Mouse (Mus musculus) heart, embryonic 12.5 days (tissue): ENCODE results near the gene Gm17606. TPM values are rescaled to one million over a fixed set of nuclear protein-coding genes. Genes with fewer than 3 reads are reported as not detected.

ENCODE experiments used
- ATAC-seq: fragments of 200-750 bp; cut with Nextera tagmentation; 2 replicates; pipeline ENCODE4 v1.8.0; 2017; ENCODE audit warnings: moderate TSS enrichment, moderate library complexity; ENCODE audit not compliant: insufficient number of reproducible peaks, low FRiP score
- H3K27ac ChIP-seq: fragments of 300-500 bp; sonication (generic); 2 replicates; pipeline ENCODE4 v1.5.1; 2016; ENCODE audit warnings: mild to moderate bottlenecking, moderate library complexity; ENCODE audit not compliant: poor library complexity, severe bottlenecking
- H3K27me3 ChIP-seq: fragments of 300-500 bp; sonication (generic); replicated peaks from 2 replicates; pipeline ENCODE4 v1.6.1; 2016; ENCODE audit warnings: mild to moderate bottlenecking, moderate library complexity
- H3K36me3 ChIP-seq: fragments of 300-500 bp; sonication (generic); 2 replicates; pipeline ENCODE4 v1.6.1; 2016; ENCODE audit warnings: mild to moderate bottlenecking, moderate library complexity
- H3K4me1 ChIP-seq: fragments of 300-500 bp; sonication (generic); replicated peaks from 2 replicates; pipeline ENCODE4 v1.6.1; 2016; ENCODE audit warnings: mild to moderate bottlenecking
- H3K4me2 ChIP-seq: fragments of 300-500 bp; sonication (generic); 2 replicates; pipeline ENCODE4 v1.6.1; 2016; ENCODE audit warnings: mild to moderate bottlenecking, moderate library complexity
- H3K4me3 ChIP-seq: fragments of 300-500 bp; sonication (generic); 2 replicates; pipeline ENCODE4 v1.5.1; 2016; ENCODE audit warnings: mild to moderate bottlenecking
- H3K9ac ChIP-seq: fragments of 300-500 bp; sonication (generic); 2 replicates; pipeline ENCODE4 v1.6.1; 2016; ENCODE audit warnings: mild to moderate bottlenecking, moderate library complexity
- H3K9me3 ChIP-seq: fragments of 300-500 bp; sonication (generic); replicated peaks from 2 replicates; pipeline ENCODE4 v1.6.1; 2016; ENCODE audit warnings: mild to moderate bottlenecking, moderate library complexity
- WGBS: fragments of 180-500 bp; shearing (Covaris S2); methylation state at CpG from one replicate; pipeline ENCODE4 v1.1.7; 2016; 5-methylcytosine and 5-hydroxymethylcytosine counted together
- polyA plus RNA-seq: library from polyadenylated mRNA; unstranded; fragments of >200 nt; fragmentation: Nextera tagmentation; extraction: Ambion mirVana; gene quantifications from 2 replicates; pipeline ENCODE4 v1.2.1, GENCODE M21; 2016

The Gm17606 gene
- polyA plus RNA-seq = not detected in 2 replicates

- Histone ChIP-seq H3K9me3 (no peaks in the 10 kb centered on the region), H3K4me2 (peak within 1 kb of the TSS; percentile 95), H3K9ac (peak within 1 kb of the TSS; percentile 84), H3K27me3 (no peaks in the 10 kb centered on the region), H3K4me3 (peak within 1 kb of the TSS; percentile 68), H3K4me1 (peaks cover 10% of the 10 kb centered on the region), H3K36me3 (peaks cover 64% of the 10 kb centered on the region), H3K27ac (peak within 1 kb of the TSS; percentile 40)
- ATAC-seq = peak; percentile 1; the same call in 1 of the 2 replicates
- 1% methylated on average over 28 of the region's 28 CpGs for WGBS
Observed at GRCm38 (mm10) chr14:54640946-54641304, at the start of gene Gm17606. Gene Gm17606 (plus strand): TSS chr14:54640952.

- no peak overlapping the region for H3K4me2 ChIP-seq
- H3K36me3 ChIP-seq = peaks cover 23% of the 10 kb centered on the region
- H3K9me3 ChIP-seq = 0 out of 2 replicates have a peak, but pooled peaks cover 3% of the 10 kb centered on the region
- ATAC-seq = no peak
- no peak overlapping the region for H3K4me3 ChIP-seq
- no peak overlapping the region for H3K27ac ChIP-seq
- WGBS = 92% methylated on average over 16 of the region's 16 CpGs
- no peak overlapping the region for H3K9ac ChIP-seq
- H3K4me1 ChIP-seq = peaks cover 42% of the 10 kb centered on the region
- no peaks in the 10 kb centered on the region for H3K27me3 ChIP-seq
Observed at GRCm38 (mm10) chr14:54591056-54591455, 49.7 kb upstream of the Gm17606 start.

GRCm38 (mm10) chr14:54592319-54592934 is 48.3 kb upstream of the Gm17606 start:
- 0 out of 2 replicates have a peak, but pooled peaks cover 3% of the 10 kb centered on the region for H3K9me3 ChIP-seq
- peak overlapping the region; percentile 4; the same call in 1 of the 2 replicates for H3K4me2 ChIP-seq
- 0 out of 2 replicates have a peak overlapping the region, but pooled peaks have one; percentile 6 for H3K9ac ChIP-seq
- no peak overlapping the region for H3K4me3 ChIP-seq
- peaks cover 19% of the 10 kb centered on the region; the same call in 1 of the 2 replicates for H3K36me3 ChIP-seq
- H3K27me3 ChIP-seq = no peaks in the 10 kb centered on the region
- WGBS = 32% methylated on average over 10 of the region's 10 CpGs
- ATAC-seq = peak; percentile 77
- peak overlapping the region; percentile 82 for H3K27ac ChIP-seq
- peaks cover 46% of the 10 kb centered on the region for H3K4me1 ChIP-seq

GRCm38 (mm10) chr14:54594055-54594454 is 46.7 kb upstream of the Gm17606 start:
- no peak for ATAC-seq
- H3K27ac ChIP-seq = no peak overlapping the region
- no peak overlapping the region for H3K9ac ChIP-seq
- 92% methylated on average over 3 of the region's 3 CpGs for WGBS
- H3K4me1 ChIP-seq = peaks cover 39% of the 10 kb centered on the region
- no peaks in the 10 kb centered on the region for H3K27me3 ChIP-seq
- no peak overlapping the region for H3K4me3 ChIP-seq
- peaks cover 24% of the 10 kb centered on the region for H3K36me3 ChIP-seq
- no peak overlapping the region; the same call in 1 of the 2 replicates for H3K4me2 ChIP-seq
- H3K9me3 ChIP-seq = 0 out of 2 replicates have a peak, but pooled peaks cover 3% of the 10 kb centered on the region

GRCm38 (mm10) chr14:54594631-54595414 is 45.9 kb upstream of the Gm17606 start:
- H3K27ac ChIP-seq = 0 out of 2 replicates have a peak overlapping the region, but pooled peaks have one; percentile 1
- peak overlapping the region; percentile 60 for H3K4me2 ChIP-seq
- H3K9me3 ChIP-seq = 0 out of 2 replicates have a peak, but pooled peaks cover 3% of the 10 kb centered on the region
- 43% methylated on average over 28 of the region's 28 CpGs for WGBS
- peaks cover 38% of the 10 kb centered on the region for H3K4me1 ChIP-seq
- peak overlapping the region; percentile 32 for H3K9ac ChIP-seq
- H3K36me3 ChIP-seq = peaks cover 28% of the 10 kb centered on the region
- H3K4me3 ChIP-seq = peak overlapping the region; percentile 29
- no peaks in the 10 kb centered on the region for H3K27me3 ChIP-seq
- peak; percentile 23; the same call in 1 of the 2 replicates for ATAC-seq

GRCm38 (mm10) chr14:54597084-54597483 is 43.7 kb upstream of the Gm17606 start:
- Histone ChIP-seq H3K9ac (no peak overlapping the region), H3K27me3 (no peaks in the 10 kb centered on the region), H3K27ac (no peak overlapping the region), H3K36me3 (peaks cover 16% of the 10 kb centered on the region), H3K4me3 (no peak overlapping the region), H3K4me2 (no peak overlapping the region), H3K9me3 (0 out of 2 replicates have a peak, but pooled peaks cover 3% of the 10 kb centered on the region), H3K4me1 (peaks cover 37% of the 10 kb centered on the region)
- ATAC-seq = no peak
- 76% methylated on average over 7 of the region's 7 CpGs for WGBS

- 67% methylated on average over 2 of the region's 2 CpGs for WGBS
- H3K4me2 ChIP-seq = no peak overlapping the region
- ATAC-seq = no peak
Observed at GRCm38 (mm10) chr14:54601601-54602000, 39.2 kb upstream of the Gm17606 start.

GRCm38 (mm10) chr14:54602613-54603012 is 38.1 kb upstream of the Gm17606 start:
- Histone ChIP-seq H3K36me3 (peaks cover 9% of the 10 kb centered on the region), H3K27me3 (no peaks in the 10 kb centered on the region), H3K4me3 (peak overlapping the region; percentile 58), H3K4me2 (peak overlapping the region; percentile 56), H3K4me1 (peaks cover 8% of the 10 kb centered on the region), H3K9ac (peak overlapping the region; percentile 64; the same call in 1 of the 2 replicates), H3K9me3 (no peaks in the 10 kb centered on the region), H3K27ac (peak overlapping the region; percentile 85)
- WGBS = 45% methylated on average over 4 of the region's 4 CpGs
- ATAC-seq = no peak

More at GRCm38 (mm10) chr14:54601601-54602000, 39.2 kb upstream of the Gm17606 start:
- Histone ChIP-seq H3K27ac (no peak overlapping the region), H3K27me3 (no peaks in the 10 kb centered on the region), H3K4me1 (peaks cover 8% of the 10 kb centered on the region), H3K9ac (no peak overlapping the region), H3K9me3 (no peaks in the 10 kb centered on the region), H3K4me3 (no peak overlapping the region), H3K36me3 (peaks cover 12% of the 10 kb centered on the region)

GRCm38 (mm10) chr14:54603038-54603654 is 37.6 kb upstream of the Gm17606 start:
- Histone ChIP-seq H3K36me3 (peaks cover 6% of the 10 kb centered on the region; the same call in 1 of the 2 replicates), H3K9ac (peak overlapping the region; percentile 64), H3K4me2 (peak overlapping the region; percentile 56), H3K4me3 (peak overlapping the region; percentile 58), H3K4me1 (peaks cover 8% of the 10 kb centered on the region), H3K27me3 (no peaks in the 10 kb centered on the region), H3K9me3 (no peaks in the 10 kb centered on the region), H3K27ac (peak overlapping the region; percentile 85)
- peak; percentile 99 for ATAC-seq
- WGBS = under 1% methylated on average over 46 of the region's 46 CpGs

- Histone ChIP-seq H3K4me2 (peak overlapping the region; percentile 56), H3K4me1 (peaks cover 8% of the 10 kb centered on the region), H3K4me3 (peak overlapping the region; percentile 58), H3K9me3 (no peaks in the 10 kb centered on the region), H3K27me3 (no peaks in the 10 kb centered on the region), H3K36me3 (peaks cover 6% of the 10 kb centered on the region; the same call in 1 of the 2 replicates), H3K27ac (peak overlapping the region; percentile 55), H3K9ac (no peak overlapping the region)
- no peak for ATAC-seq
- 85% methylated on average over 8 of the region's 8 CpGs for WGBS
Observed at GRCm38 (mm10) chr14:54603686-54604085, 37.1 kb upstream of the Gm17606 start.
